Mouse (Mus musculus): ENCODE data around the gene Stard10.

Gene Stard10

GRCm38 (mm10) chr7:101369666-101370065 lies 52.8 kb downstream of the Stard10 start:
- DNase-seq (ENCODE audit: low spot score in 2 of 2): peak in 1 of 2 experiments; percentile 61

- no peak for DNase-seq (ENCODE audit: low spot score in 2 of 2)
Measured at GRCm38 (mm10) chr7:101373082-101373481, 56.2 kb downstream of the Stard10 start.

DNA sequence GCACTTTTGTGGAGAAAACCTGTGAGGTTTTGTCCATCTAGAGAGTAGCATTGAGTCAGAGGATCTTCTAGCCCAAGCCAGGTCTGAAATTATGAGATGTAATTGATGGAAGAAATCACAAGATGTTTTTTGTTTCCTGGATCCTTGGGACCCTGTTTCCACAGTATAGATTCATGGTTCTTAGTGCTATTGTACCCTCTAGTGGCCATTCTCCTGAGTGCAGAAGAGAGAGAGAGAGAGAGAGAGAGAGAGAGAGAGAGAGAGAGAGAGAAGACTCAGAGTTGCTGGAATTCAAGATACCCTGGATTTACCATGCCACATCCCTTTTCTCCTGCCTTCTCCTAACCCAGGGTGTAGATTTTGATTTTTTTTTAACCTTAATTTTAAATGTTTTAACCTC lies 57.3 kb downstream of the Stard10 start:
- no peak for DNase-seq (ENCODE audit: low spot score in 2 of 2)

- DNase-seq (ENCODE audit: low spot score in 2 of 2): no peak
Measured at GRCm38 (mm10) chr7:101376701-101377340, 59.9 kb downstream of the Stard10 start.

GRCm38 (mm10) chr7:101377741-101378262 lies 60.9 kb downstream of the Stard10 start:
- DNase-seq (ENCODE audit: low spot score in 2 of 2): peak; percentile 92 to 93

DNA sequence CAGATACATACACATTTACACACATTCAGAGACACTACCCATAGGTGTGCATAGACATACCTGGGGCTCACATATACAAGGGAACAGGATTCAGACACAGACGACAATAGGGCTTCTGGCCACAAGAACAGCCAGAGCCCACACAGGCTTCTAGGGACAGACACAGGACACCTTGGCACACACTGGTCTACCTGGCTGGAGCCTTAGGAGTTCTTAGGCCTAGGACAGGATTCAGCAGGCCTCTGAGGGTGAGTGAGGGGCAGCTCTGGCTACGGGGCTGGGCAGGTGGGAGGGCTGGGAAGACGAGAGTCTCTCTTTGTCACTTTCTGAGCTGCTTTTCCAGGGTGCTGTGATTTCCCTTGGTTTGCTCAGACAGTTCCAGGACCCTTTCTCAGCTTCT lies 61.4 kb downstream of the Stard10 start:
- no peak for DNase-seq (ENCODE audit: low spot score in 2 of 2)

DNA sequence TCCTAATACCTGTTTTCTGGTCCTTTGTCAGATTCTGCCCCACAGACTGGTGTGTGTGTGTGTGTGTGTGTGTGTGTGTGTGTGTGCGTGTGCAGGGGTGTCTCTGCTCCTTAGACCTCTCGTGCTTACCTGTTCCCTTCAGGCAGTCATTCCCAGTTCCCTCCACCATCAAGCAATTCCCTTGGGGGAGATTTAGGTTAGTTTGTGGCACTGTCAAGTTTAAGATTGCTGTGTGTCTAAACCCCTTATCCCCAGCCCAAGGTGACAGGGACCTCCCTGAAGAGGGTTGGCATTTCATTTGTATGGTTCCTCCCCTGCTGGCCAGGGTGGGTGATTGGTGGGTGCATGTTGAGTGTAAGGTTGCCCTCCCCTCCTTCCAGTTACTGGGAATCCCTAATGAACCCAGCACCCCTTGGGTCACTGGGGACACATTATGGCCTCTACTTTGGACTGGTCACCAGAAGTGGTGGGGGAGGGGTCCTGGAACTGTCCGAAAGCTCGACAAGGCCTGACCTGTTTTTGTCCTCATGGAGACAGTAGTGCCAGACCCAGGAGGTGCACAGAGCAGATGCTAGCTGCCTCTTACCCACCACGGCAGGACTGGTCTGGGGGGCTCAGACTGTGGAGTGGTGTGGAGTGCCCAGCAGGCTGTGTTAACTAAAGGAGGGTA lies 62.0 kb downstream of the Stard10 start:
- no peak for DNase-seq (ENCODE audit: low spot score in 2 of 2)

DNA sequence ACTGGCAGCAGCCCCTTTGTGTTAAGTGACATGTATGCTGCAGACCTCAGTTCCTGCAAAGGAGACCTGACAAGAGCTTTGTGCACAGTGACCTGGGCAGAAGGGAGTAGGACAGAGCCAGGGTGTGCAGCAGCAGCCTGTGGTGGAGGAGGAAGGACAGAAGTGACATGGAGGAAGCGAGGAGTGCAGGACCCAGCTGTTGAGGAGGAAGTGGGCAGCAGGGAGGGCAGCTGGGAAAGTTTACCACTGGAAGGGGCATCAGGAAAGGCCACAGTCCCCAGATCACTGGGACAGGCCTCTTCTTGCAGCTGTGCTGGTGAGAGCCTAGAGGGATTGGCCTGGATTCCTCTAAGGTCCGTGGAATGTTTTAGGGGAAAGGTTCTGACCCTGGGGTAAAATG lies 62.8 kb downstream of the Stard10 start:
- DNase-seq (ENCODE audit: low spot score in 2 of 2): no peak

- DNase-seq (ENCODE audit: low spot score in 2 of 2): no peak
Measured at GRCm38 (mm10) chr7:101381512-101381911, 64.6 kb downstream of the Stard10 start.

DNA sequence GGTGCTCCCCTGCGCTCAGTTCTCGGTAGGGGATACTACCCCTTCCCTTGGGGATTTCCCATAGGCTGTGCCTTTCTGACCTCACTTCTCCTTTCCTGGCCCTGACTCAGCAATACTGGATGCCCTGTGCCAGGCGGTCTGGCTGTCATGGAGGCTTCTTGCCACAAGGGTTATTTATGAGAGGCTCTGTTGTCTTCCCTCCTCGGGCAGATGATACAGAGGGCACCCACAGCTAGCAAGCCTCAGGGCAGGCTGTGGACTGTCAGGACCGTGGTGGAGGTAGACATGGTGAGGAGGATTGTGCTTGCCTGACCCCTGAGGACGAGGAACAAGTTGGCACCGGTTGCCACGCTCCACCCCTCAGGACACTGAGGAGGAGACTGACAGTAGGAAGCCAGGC lies 65.5 kb downstream of the Stard10 start:
- peak; percentile 69 to 79 for DNase-seq (ENCODE audit: low spot score in 2 of 2)

- DNase-seq (ENCODE audit: low spot score in 2 of 2): no peak
Measured at GRCm38 (mm10) chr7:101383756-101384155, 66.9 kb downstream of the Stard10 start.

DNA sequence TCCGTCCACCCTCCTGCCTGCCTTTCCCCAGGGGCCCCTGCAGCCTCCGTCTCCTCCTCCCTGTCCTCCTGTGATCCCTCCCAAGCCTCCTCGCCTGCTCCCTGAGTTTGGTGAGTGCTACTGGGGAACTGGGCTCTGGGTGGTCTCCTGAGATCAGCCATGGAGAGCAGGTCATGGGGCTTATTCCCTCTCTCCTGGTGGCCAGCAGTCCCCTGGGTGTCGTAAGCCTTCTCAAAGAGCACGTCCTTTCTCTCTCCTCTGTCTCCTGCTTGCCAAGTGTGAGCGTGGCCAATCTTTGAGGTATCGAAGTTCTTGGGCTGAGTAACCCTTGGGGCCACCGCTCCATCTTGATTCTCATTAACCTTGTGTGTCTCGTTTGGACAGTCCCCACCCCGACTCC lies 68.0 kb downstream of the Stard10 start:
- DNase-seq (ENCODE audit: low spot score in 2 of 2): no peak

DNA sequence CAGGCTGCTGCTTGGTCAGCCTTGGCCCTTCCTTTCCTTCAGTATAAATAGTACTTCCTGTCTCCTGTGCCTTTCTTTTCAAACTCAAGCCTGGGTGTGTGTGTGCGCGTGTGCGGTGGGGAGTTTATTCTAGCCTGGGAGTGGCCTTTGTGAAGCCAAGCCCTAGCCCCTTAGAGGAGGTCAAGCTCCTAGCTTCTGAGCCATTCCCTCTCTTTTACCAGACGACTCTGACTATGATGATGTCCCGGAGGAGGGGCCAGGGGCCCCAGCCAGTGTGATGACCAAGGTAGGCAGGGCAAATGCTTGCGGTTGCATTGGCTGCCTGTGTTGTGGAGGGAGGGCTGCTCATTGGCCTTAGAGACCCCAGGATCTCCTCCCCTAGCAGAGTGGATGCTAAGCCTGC lies 68.4 kb downstream of the Stard10 start:
- no peak for DNase-seq (ENCODE audit: low spot score in 2 of 2)

- DNase-seq (ENCODE audit: low spot score in 2 of 2): no peak
Measured at GRCm38 (mm10) chr7:101385866-101386452, 69.1 kb downstream of the Stard10 start.

- DNase-seq (ENCODE audit: low spot score in 2 of 2): no peak
Measured at GRCm38 (mm10) chr7:101389256-101389655, 72.4 kb downstream of the Stard10 start.

- no peak for DNase-seq (ENCODE audit: low spot score in 2 of 2)
Measured at GRCm38 (mm10) chr7:101391909-101392479, 75.1 kb downstream of the Stard10 start.

GRCm38 (mm10) chr7:101393015-101393414 lies 76.1 kb downstream of the Stard10 start:
- DNase-seq (ENCODE audit: low spot score in 2 of 2): no peak

DNA sequence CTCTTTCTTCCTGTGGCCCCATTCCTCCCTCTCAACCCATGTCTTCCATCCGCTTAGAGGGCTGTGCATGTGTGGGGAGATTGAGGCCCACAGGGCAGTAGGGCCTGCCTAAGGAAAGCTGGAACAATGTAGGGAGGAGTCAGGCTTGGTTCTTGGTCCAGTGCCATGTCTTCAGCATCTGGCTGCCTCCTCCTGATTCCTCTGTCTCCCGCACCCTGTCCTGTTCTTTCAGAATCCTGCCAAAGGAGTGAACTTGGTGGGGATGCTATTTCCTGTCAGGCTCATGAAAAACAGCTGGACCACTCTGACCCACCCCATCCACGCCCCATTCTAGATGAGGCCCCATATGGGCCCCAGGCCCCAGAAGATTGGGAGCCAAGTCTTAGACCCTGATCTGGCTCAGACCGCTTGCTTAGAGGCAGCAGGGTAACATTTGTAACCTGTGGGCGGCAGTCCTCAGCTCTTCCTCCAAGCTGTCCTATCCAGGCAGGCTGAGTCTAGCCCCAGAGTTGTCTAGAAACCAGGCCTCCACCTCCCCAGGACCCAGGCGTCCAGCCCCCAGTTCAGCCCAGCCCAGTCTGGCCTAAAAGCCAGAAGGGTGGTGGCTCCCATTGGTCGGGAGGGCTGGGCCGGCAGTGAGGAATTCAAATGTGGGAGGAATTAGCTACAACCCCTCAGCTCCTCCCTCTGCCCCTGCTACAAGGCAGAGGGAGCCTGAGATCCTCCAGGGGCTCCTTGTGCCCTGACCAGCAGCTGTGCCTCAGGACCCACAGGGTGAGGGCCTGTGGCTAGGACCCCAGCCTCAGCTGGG lies 77.0 kb downstream of the Stard10 start:
- no peak for DNase-seq (ENCODE audit: low spot score in 2 of 2)

GRCm38 (mm10) chr7:101394569-101394968 lies 77.7 kb downstream of the Stard10 start:
- DNase-seq (ENCODE audit: low spot score in 2 of 2): no peak

DNA sequence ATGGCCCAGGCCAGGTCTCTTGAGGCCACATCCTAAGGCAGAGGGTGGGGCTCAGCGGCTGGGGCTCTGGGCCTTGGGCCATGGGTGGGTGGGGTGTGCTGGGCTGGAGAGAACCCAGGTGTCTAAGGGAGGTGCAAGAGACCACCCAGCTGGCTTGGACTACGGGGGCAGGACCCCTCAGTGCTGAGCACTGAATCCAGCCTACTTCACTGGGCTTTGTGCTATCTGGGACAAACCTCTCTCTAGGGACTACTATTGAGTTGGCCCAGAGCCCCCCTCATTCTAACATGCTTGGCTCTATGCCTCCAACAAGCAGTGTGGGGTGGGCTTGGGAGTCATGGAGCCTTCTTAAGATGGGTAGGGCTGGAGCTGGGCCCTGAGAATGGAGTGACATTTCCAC lies 78.6 kb downstream of the Stard10 start:
- DNase-seq (ENCODE audit: low spot score in 2 of 2): no peak

Data from spleen, postnatal 36 days (tissue).